Mouse (Mus musculus) liver, embryonic 11.5 days (tissue): ENCODE measurements around the gene Stard10. TPM values are rescaled to one million over a fixed set of nuclear protein-coding genes. Genes with fewer than 3 reads are reported as not detected.

Experiments used
- ATAC-seq: fragments of 200-750 bp; cut with Nextera tagmentation; replicated peaks from 2 replicates; pipeline ENCODE4 v1.8.0; 2017; ENCODE audit warnings: moderate number of reproducible peaks, mild to moderate bottlenecking, moderate TSS enrichment, moderate library complexity; ENCODE audit not compliant: low FRiP score
- DNase-seq: peaks from one replicate; pipeline ENCODE4 v3.0.0-alpha.2; 2017; ENCODE audit warnings: low spot score
- H3K27ac ChIP-seq: fragments of 300-500 bp; sonication (generic); 2 replicates; pipeline ENCODE4 v1.5.1; 2014; ENCODE audit warnings: mild to moderate bottlenecking, low read depth, low read length, control low read depth
- H3K27me3 ChIP-seq: fragments of 300-500 bp; sonication (generic); replicated peaks from 2 replicates; pipeline ENCODE4 v1.6.1; 2014; ENCODE audit warnings: low read length, mixed read lengths; ENCODE audit not compliant: control insufficient read depth, insufficient read depth
- H3K36me3 ChIP-seq: fragments of 300-500 bp; sonication (generic); 2 replicates; pipeline ENCODE4 v1.6.1; 2014; ENCODE audit warnings: mild to moderate bottlenecking, low read length, moderate library complexity, mixed read lengths; ENCODE audit not compliant: control insufficient read depth, insufficient read depth
- H3K4me1 ChIP-seq: fragments of 300-500 bp; sonication (generic); replicated peaks from 2 replicates; pipeline ENCODE4 v1.6.1; 2014; ENCODE audit warnings: low read length, mixed read lengths; ENCODE audit not compliant: control insufficient read depth, insufficient read depth
- H3K4me2 ChIP-seq: fragments of 300-500 bp; sonication (generic); 2 replicates; pipeline ENCODE4 v1.6.1; 2014; ENCODE audit warnings: mild to moderate bottlenecking, control low read depth, moderate library complexity
- H3K4me3 ChIP-seq: fragments of 300-500 bp; sonication (generic); 2 replicates; pipeline ENCODE4 v1.5.1; 2014; ENCODE audit warnings: low read depth, low read length, control low read depth
- H3K9ac ChIP-seq: fragments of 300-500 bp; sonication (generic); 2 replicates; pipeline ENCODE4 v1.6.1; 2014; ENCODE audit warnings: low read depth, low read length, control low read depth
- H3K9me3 ChIP-seq: fragments of 300-500 bp; sonication (generic); 2 replicates; pipeline ENCODE4 v1.6.1; 2016; ENCODE audit warnings: low read length, inconsistent platforms, mixed read lengths; ENCODE audit not compliant: control insufficient read depth
- WGBS: fragments of 180-500 bp; shearing (Covaris S2); extraction: QIAGEN DNeasy Blood & Tissue Kit; methylation state at CpG from one replicate; pipeline ENCODE4 v1.1.7; 2014; 5-methylcytosine and 5-hydroxymethylcytosine counted together
- polyA plus RNA-seq: library from polyadenylated mRNA; unstranded; fragments of >200 nt; fragmentation: Nextera tagmentation; extraction: Ambion mirVana; gene quantifications from 2 replicates; pipeline ENCODE4 v1.2.1, GENCODE M21; 2014

The Stard10 gene
- polyA plus RNA-seq, 1 experiment from 2014 or later: 93.9 TPM

- peaks cover 44% of the 10 kb centered on the region for H3K4me1 ChIP-seq
- H3K4me3 ChIP-seq: no peak overlapping the region
- H3K27ac ChIP-seq: no peak overlapping the region
- no peaks in the 10 kb centered on the region for H3K9me3 ChIP-seq
- H3K27me3 ChIP-seq: no peaks in the 10 kb centered on the region
- H3K9ac ChIP-seq: no peak overlapping the region
- WGBS: 53% methylated on average over 8 of the region's 8 CpGs
- no peaks in the 10 kb centered on the region for H3K36me3 ChIP-seq
- ATAC-seq (no peak), DNase-seq (no peak)
- no peak overlapping the region for H3K4me2 ChIP-seq
These were observed 65.5 kb downstream of the Stard10 start for GRCm38 (mm10) chr7:101382378-101382777.

GRCm38 (mm10) chr7:101383756-101384155, 66.9 kb downstream of the Stard10 start:
- no peak overlapping the region for H3K4me2 ChIP-seq
- H3K36me3 ChIP-seq: 0 out of 2 replicates have a peak, but pooled peaks cover 5% of the 10 kb centered on the region
- H3K4me1 ChIP-seq: peaks cover 40% of the 10 kb centered on the region
- no peaks in the 10 kb centered on the region for H3K9me3 ChIP-seq
- H3K27me3 ChIP-seq: no peaks in the 10 kb centered on the region
- no peak overlapping the region for H3K9ac ChIP-seq
- 42% methylated on average over 3 of the region's 3 CpGs for WGBS
- no peak overlapping the region for H3K27ac ChIP-seq
- no peak overlapping the region for H3K4me3 ChIP-seq
- no peak for ATAC-seq
- DNase-seq: no peak

- no peak overlapping the region for H3K4me3 ChIP-seq
- no peak overlapping the region for H3K9ac ChIP-seq
- DNase-seq (no peak), ATAC-seq (no peak)
- WGBS: 58% methylated on average over 10 of the region's 10 CpGs
- H3K4me2 ChIP-seq: peak overlapping the region; percentile 45; the same call in 1 of the 2 replicates
- H3K9me3 ChIP-seq: no peaks in the 10 kb centered on the region
- H3K36me3 ChIP-seq: 0 out of 2 replicates have a peak, but pooled peaks cover 5% of the 10 kb centered on the region
- peak overlapping the region; percentile 50; the same call in 1 of the 2 replicates for H3K27ac ChIP-seq
- H3K4me1 ChIP-seq: peaks cover 33% of the 10 kb centered on the region
- no peaks in the 10 kb centered on the region for H3K27me3 ChIP-seq
These were observed 68.0 kb downstream of the Stard10 start for GRCm38 (mm10) chr7:101384931-101385330.

GRCm38 (mm10) chr7:101385331-101385733, 68.4 kb downstream of the Stard10 start:
- peak overlapping the region; percentile 45 for H3K4me2 ChIP-seq
- H3K9ac ChIP-seq: 0 out of 2 replicates have a peak overlapping the region, but pooled peaks have one; percentile 10
- H3K4me1 ChIP-seq: peaks cover 35% of the 10 kb centered on the region
- H3K4me3 ChIP-seq: no peak overlapping the region
- peak; percentile 48 for ATAC-seq
- no peaks in the 10 kb centered on the region for H3K27me3 ChIP-seq
- H3K9me3 ChIP-seq: no peaks in the 10 kb centered on the region
- DNase-seq: peak; percentile 56
- H3K27ac ChIP-seq: peak overlapping the region; percentile 39
- 29% methylated on average over 6 of the region's 6 CpGs for WGBS
- H3K36me3 ChIP-seq: 0 out of 2 replicates have a peak, but pooled peaks cover 5% of the 10 kb centered on the region

- DNase-seq: no peak
- 55% methylated on average over 10 of the region's 10 CpGs for WGBS
- H3K9ac ChIP-seq: 0 out of 2 replicates have a peak overlapping the region, but pooled peaks have one; percentile 10
These were observed 69.1 kb downstream of the Stard10 start for GRCm38 (mm10) chr7:101385866-101386452.

GRCm38 (mm10) chr7:101389256-101389655, 72.4 kb downstream of the Stard10 start:
- WGBS: 60% methylated on average over 6 of the region's 6 CpGs
- H3K36me3 ChIP-seq: 0 out of 2 replicates have a peak, but pooled peaks cover 7% of the 10 kb centered on the region

More at GRCm38 (mm10) chr7:101385866-101386452, 69.1 kb downstream of the Stard10 start:
- ATAC-seq: peak; percentile 16; the same call in 1 of the 2 replicates
- peaks cover 35% of the 10 kb centered on the region for H3K4me1 ChIP-seq
- H3K27ac ChIP-seq: peak overlapping the region; percentile 39
- H3K4me2 ChIP-seq: peak overlapping the region; percentile 45
- no peaks in the 10 kb centered on the region for H3K27me3 ChIP-seq
- no peak overlapping the region for H3K4me3 ChIP-seq
- 0 out of 2 replicates have a peak, but pooled peaks cover 5% of the 10 kb centered on the region for H3K36me3 ChIP-seq
- no peaks in the 10 kb centered on the region for H3K9me3 ChIP-seq

GRCm38 (mm10) chr7:101391909-101392479, 75.1 kb downstream of the Stard10 start:
- Histone ChIP-seq H3K27ac (no peak overlapping the region; the same call in 1 of the 2 replicates), H3K27me3 (no peaks in the 10 kb centered on the region), H3K9ac (no peak overlapping the region), H3K4me1 (peaks cover 12% of the 10 kb centered on the region), H3K9me3 (no peaks in the 10 kb centered on the region), H3K36me3 (peaks cover 12% of the 10 kb centered on the region), H3K4me3 (no peak overlapping the region), H3K4me2 (no peak overlapping the region)
- 73% methylated on average over 4 of the region's 4 CpGs for WGBS
- DNase-seq (no peak), ATAC-seq (no peak)

More at GRCm38 (mm10) chr7:101389256-101389655, 72.4 kb downstream of the Stard10 start:
- Histone ChIP-seq H3K27ac (no peak overlapping the region), H3K9me3 (no peaks in the 10 kb centered on the region), H3K9ac (no peak overlapping the region), H3K4me2 (no peak overlapping the region), H3K4me1 (peaks cover 31% of the 10 kb centered on the region), H3K4me3 (no peak overlapping the region), H3K27me3 (no peaks in the 10 kb centered on the region)
- DNase-seq (no peak), ATAC-seq (no peak)

GRCm38 (mm10) chr7:101393015-101393414, 76.1 kb downstream of the Stard10 start:
- peaks cover 21% of the 10 kb centered on the region for H3K36me3 ChIP-seq
- H3K4me2 ChIP-seq: no peak overlapping the region

More at GRCm38 (mm10) chr7:101393015-101393414, 76.1 kb downstream of the Stard10 start:
- Histone ChIP-seq H3K9ac (no peak overlapping the region), H3K27me3 (no peaks in the 10 kb centered on the region), H3K4me1 (peaks cover 12% of the 10 kb centered on the region), H3K4me3 (no peak overlapping the region), H3K27ac (peak overlapping the region; percentile 80), H3K9me3 (no peaks in the 10 kb centered on the region)
- WGBS: 44% methylated on average over 4 of the region's 4 CpGs
- DNase-seq (no peak), ATAC-seq (no peak)
